Mouse (Mus musculus) heart, embryonic 13.5 days (tissue): ENCODE measurements around the gene Fgf9. TPM values are rescaled to one million over a fixed set of nuclear protein-coding genes. Genes with fewer than 3 reads are reported as not detected.

Experiments
- ATAC-seq: fragments of 200-750 bp; cut with Nextera tagmentation; 2 replicates; pipeline ENCODE4 v1.8.0; 2017; ENCODE audit warnings: moderate TSS enrichment; ENCODE audit not compliant: insufficient number of reproducible peaks, low FRiP score, low TSS enrichment; ENCODE audit errors: extremely low read depth
- H3K27ac ChIP-seq: fragments of 300-500 bp; sonication (generic); replicated peaks from 2 replicates; pipeline ENCODE4 v1.5.1; 2015; ENCODE audit warnings: moderate library complexity, mild to moderate bottlenecking, inconsistent platforms
- H3K27me3 ChIP-seq: fragments of 300-500 bp; sonication (generic); replicated peaks from 2 replicates; pipeline ENCODE4 v1.6.1; 2015; ENCODE audit warnings: mild to moderate bottlenecking, inconsistent platforms
- H3K36me3 ChIP-seq: fragments of 300-500 bp; sonication (generic); 2 replicates; pipeline ENCODE4 v1.6.1; 2015; ENCODE audit warnings: mild to moderate bottlenecking, inconsistent platforms
- H3K4me1 ChIP-seq: fragments of 300-500 bp; sonication (generic); 2 replicates; pipeline ENCODE4 v1.6.1; 2015; ENCODE audit warnings: inconsistent platforms
- H3K4me2 ChIP-seq: fragments of 300-500 bp; sonication (generic); 2 replicates; pipeline ENCODE4 v1.6.1; 2015; ENCODE audit warnings: inconsistent platforms, mild to moderate bottlenecking, moderate library complexity
- H3K4me3 ChIP-seq: fragments of 300-500 bp; sonication (generic); 2 replicates; pipeline ENCODE4 v1.5.1; 2015; ENCODE audit warnings: moderate library complexity, mild to moderate bottlenecking, inconsistent platforms
- H3K9ac ChIP-seq: fragments of 300-500 bp; sonication (generic); 2 replicates; pipeline ENCODE4 v1.6.1; 2015; ENCODE audit warnings: inconsistent platforms, mild to moderate bottlenecking, moderate library complexity
- H3K9me3 ChIP-seq: fragments of 300-500 bp; sonication (generic); 2 replicates; pipeline ENCODE4 v1.6.1; 2016; ENCODE audit warnings: inconsistent platforms
- WGBS: fragments of 180-500 bp; shearing (Covaris S2); methylation state at CpG from one replicate; pipeline ENCODE4 v1.1.7; 2015; ENCODE audit warnings: mixed read lengths; 5-methylcytosine and 5-hydroxymethylcytosine counted together
- polyA plus RNA-seq: library from polyadenylated mRNA; unstranded; fragments of >200 nt; fragmentation: Nextera tagmentation; extraction: Ambion mirVana; gene quantifications from 2 replicates; pipeline ENCODE4 v1.2.1, GENCODE M21; 2015

The Fgf9 gene
- polyA plus RNA-seq, 1 experiment from 2014 or later, result 7.6 TPM

DNA sequence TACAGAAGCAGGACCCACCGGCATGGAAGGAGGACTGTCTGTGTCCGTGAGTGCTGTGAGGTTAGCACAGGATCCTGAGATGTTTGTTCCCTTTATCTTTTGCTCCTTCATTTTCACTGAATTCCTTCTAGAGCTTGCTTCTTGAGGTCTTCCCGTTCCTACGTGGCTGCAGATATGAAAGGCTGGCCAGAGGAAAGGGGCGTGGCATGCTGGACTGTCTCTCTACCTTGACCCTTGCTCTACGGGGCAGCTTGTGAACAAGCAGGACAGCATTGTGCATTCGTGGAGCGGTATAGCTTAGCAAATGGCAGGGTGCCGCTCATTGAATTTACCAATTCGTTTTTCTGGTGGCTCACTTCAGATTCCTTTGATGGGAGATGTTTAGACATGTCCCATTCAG lies 21.0 kb downstream of the Fgf9 start:
- no peak overlapping the region for H3K9ac ChIP-seq
- 66% methylated on average over 10 of the region's 10 CpGs for WGBS
- no peak overlapping the region for H3K27ac ChIP-seq
- H3K4me1 ChIP-seq, result 0 out of 2 replicates have a peak, but pooled peaks cover 9% of the 10 kb centered on the region
- no peak overlapping the region for H3K4me2 ChIP-seq
- H3K9me3 ChIP-seq, result no peaks in the 10 kb centered on the region
- no peaks in the 10 kb centered on the region for H3K36me3 ChIP-seq
- no peak overlapping the region for H3K4me3 ChIP-seq
- no peak for ATAC-seq
- no peaks in the 10 kb centered on the region for H3K27me3 ChIP-seq

DNA sequence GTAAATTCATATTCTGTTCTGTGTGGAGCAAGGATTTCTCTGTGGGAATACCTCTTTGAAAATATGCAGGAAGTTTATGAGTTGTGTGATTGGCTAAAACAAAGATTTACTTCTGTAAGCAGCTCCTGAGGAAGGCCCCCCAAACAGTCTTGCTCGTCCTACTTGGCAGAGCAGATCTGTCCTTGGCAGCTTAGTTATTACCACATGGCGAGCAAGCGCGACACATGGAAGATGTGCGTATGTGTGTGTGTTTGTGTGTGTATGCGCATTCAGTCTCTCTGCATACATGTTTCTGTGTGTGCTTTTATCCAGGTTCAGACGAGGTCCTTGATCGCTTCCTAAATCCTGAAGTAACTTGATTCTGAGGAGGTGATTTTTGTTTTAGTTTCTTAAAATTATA lies 29.3 kb downstream of the Fgf9 start:
- Histone ChIP-seq H3K36me3 (no peaks in the 10 kb centered on the region), H3K27me3 (no peaks in the 10 kb centered on the region), H3K4me1 (peaks cover 13% of the 10 kb centered on the region; the same call in 1 of the 2 replicates), H3K4me2 (no peak overlapping the region), H3K9me3 (no peaks in the 10 kb centered on the region), H3K9ac (no peak overlapping the region), H3K27ac (no peak overlapping the region), H3K4me3 (no peak overlapping the region)
- WGBS, result 82% methylated on average over 8 of the region's 8 CpGs
- ATAC-seq, result no peak

DNA sequence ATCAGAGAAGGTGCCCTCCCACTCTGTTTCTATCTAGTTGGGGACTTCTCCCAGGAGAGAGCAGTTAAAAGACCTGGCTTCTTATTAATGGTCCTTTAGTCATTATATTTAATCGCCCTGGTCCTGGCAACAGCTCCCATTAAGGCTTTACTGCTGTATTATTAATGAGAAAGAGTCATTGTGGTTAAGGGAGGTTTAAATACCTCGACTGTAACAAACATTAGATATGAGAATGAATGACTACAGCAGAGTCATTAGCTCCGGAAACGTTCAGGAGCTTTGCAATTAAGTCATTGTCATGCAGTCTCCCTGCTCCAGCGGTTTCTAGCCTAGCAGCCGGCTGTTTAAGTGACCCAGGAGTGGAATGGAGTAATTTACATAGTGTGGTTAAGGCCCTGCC lies 31.0 kb downstream of the Fgf9 start:
- Histone ChIP-seq H3K9me3 (no peaks in the 10 kb centered on the region), H3K4me2 (no peak overlapping the region), H3K4me1 (peaks cover 10% of the 10 kb centered on the region; the same call in 1 of the 2 replicates), H3K9ac (no peak overlapping the region), H3K27me3 (no peaks in the 10 kb centered on the region), H3K4me3 (no peak overlapping the region), H3K36me3 (no peaks in the 10 kb centered on the region), H3K27ac (no peak overlapping the region)
- 38% methylated on average over 6 of the region's 6 CpGs for WGBS
- no peak for ATAC-seq

DNA sequence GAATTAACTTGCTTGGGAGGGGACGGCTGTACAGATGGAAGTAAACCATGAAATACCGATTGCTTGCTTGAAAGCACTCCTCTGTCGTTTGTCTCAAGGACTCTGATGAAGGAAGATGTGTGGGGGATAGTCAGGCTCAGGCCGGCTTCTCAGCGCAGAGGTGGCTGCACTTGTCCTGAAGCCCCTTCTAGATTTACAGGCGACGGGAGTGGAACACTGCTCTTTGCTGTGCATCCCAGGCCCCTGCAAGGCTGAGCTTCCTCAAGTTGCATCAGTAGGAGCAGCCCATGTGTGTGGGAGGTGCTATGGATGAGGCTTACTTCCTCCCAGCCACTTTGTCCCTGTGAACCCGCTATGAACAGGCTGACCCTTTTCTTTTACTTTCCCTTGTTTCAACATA lies 33.9 kb downstream of the Fgf9 start:
- Histone ChIP-seq H3K4me1 (0 out of 2 replicates have a peak, but pooled peaks cover 6% of the 10 kb centered on the region), H3K9ac (no peak overlapping the region), H3K27me3 (no peaks in the 10 kb centered on the region), H3K4me3 (no peak overlapping the region), H3K9me3 (no peaks in the 10 kb centered on the region), H3K36me3 (no peaks in the 10 kb centered on the region), H3K4me2 (no peak overlapping the region), H3K27ac (no peak overlapping the region)
- WGBS, result 66% methylated on average over 8 of the region's 8 CpGs
- ATAC-seq, result no peak

DNA sequence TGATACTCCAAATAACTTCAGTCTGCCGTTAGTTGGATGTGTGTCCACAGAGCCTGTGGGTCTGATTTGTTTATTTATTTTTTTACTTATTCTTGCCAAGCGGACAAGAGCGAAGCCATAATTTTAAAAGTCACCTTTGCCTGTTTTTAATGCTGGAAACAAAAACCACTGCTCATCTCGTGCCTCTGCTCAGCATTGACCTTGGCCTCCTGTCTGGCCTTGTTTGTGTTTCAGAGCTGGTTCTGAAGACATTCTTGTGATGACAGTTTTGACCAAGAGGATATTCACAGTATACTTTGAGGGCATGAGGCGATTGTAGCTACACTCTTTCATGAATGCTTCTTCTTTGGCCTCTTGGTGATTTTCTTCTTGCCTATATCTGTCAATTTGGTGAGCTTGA lies 35.2 kb downstream of the Fgf9 start:
- no peak overlapping the region for H3K4me2 ChIP-seq
- ATAC-seq, result no peak
- WGBS, result 76% methylated on average over 5 of the region's 5 CpGs
- H3K4me1 ChIP-seq, result 0 out of 2 replicates have a peak, but pooled peaks cover 6% of the 10 kb centered on the region
- no peaks in the 10 kb centered on the region for H3K9me3 ChIP-seq
- no peaks in the 10 kb centered on the region for H3K27me3 ChIP-seq
- H3K9ac ChIP-seq, result no peak overlapping the region
- 0 out of 2 replicates have a peak, but pooled peaks cover 3% of the 10 kb centered on the region for H3K36me3 ChIP-seq
- H3K27ac ChIP-seq, result no peak overlapping the region
- H3K4me3 ChIP-seq, result no peak overlapping the region

DNA sequence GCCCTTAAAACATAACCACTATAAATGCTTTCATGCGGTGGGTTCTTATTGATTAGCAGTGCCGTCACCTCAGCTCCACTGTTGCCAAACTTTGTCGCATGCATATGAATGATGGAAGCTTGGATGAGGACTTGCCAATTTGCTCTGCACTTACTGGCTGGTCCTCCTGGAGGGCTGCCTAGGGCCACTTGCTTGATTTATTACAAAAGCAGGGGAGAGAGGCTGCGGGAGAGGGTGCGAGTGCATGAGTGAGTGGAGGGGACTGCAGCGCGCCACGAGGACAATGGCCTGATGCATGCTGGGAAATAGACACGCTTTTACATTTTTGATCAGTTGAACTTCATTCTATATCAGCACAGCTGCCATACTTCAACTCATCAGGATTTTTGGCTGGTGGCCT lies 39.3 kb downstream of the Fgf9 start:
- no peaks in the 10 kb centered on the region for H3K9me3 ChIP-seq
- H3K9ac ChIP-seq, result no peak overlapping the region
- H3K4me1 ChIP-seq, result peaks cover 16% of the 10 kb centered on the region
- no peaks in the 10 kb centered on the region for H3K27me3 ChIP-seq
- no peak overlapping the region for H3K4me2 ChIP-seq
- no peak for ATAC-seq
- WGBS, result 77% methylated on average over 9 of the region's 9 CpGs
- no peak overlapping the region for H3K27ac ChIP-seq
- H3K36me3 ChIP-seq, result 0 out of 2 replicates have a peak, but pooled peaks cover 3% of the 10 kb centered on the region
- no peak overlapping the region for H3K4me3 ChIP-seq

DNA sequence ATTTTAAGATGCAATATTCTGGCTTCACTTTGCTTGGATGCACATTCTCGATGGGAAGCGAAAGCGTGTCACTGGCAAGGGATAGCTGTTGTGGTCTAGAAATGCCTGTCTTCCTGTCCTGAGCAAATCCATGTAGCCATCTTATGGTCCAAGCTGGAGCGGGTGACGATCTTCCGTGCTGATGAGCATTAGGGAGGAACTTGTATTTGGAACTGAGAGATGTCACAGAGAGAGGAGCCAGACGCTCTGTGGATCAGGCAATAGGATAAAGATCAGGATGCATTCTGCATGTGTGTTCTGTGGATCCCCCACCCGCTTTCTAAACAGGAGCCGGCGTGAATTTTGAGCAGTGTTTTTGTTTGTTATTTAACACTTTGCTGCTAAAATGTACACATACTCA lies 41.2 kb downstream of the Fgf9 start:
- 0 out of 2 replicates have a peak, but pooled peaks cover 3% of the 10 kb centered on the region for H3K36me3 ChIP-seq
- no peak for ATAC-seq
- H3K4me1 ChIP-seq, result peaks cover 9% of the 10 kb centered on the region
- H3K9me3 ChIP-seq, result no peaks in the 10 kb centered on the region
- 80% methylated on average over 10 of the region's 10 CpGs for WGBS
- no peak overlapping the region for H3K4me3 ChIP-seq
- H3K27ac ChIP-seq, result no peak overlapping the region
- H3K4me2 ChIP-seq, result no peak overlapping the region
- H3K9ac ChIP-seq, result no peak overlapping the region
- H3K27me3 ChIP-seq, result no peaks in the 10 kb centered on the region

DNA sequence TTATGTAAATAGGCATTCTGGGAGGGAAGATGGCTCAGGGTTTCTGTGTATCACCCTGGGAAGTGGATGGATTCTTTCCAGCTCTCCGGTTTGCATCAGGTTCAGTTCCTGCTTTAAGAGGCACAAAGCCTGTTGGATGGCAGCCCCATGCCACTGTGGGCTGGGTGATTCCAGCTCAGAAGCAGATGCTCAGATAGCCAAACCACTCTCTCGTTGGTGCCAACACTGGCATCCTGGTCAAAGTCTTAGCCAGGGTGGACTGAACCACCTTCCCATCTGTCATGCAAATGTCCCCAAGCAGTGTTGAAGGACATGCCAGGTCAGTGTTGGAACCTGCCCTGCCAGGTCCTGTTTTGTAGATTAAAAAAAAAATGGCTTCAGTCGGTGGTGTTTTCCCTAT lies 42.0 kb downstream of the Fgf9 start:
- no peak overlapping the region for H3K9ac ChIP-seq
- H3K4me3 ChIP-seq, result no peak overlapping the region
- no peaks in the 10 kb centered on the region for H3K27me3 ChIP-seq
- H3K36me3 ChIP-seq, result 0 out of 2 replicates have a peak, but pooled peaks cover 3% of the 10 kb centered on the region
- 71% methylated on average over 3 of the region's 3 CpGs for WGBS
- H3K9me3 ChIP-seq, result no peaks in the 10 kb centered on the region
- H3K27ac ChIP-seq, result no peak overlapping the region
- peaks cover 9% of the 10 kb centered on the region for H3K4me1 ChIP-seq
- H3K4me2 ChIP-seq, result no peak overlapping the region
- no peak for ATAC-seq

DNA sequence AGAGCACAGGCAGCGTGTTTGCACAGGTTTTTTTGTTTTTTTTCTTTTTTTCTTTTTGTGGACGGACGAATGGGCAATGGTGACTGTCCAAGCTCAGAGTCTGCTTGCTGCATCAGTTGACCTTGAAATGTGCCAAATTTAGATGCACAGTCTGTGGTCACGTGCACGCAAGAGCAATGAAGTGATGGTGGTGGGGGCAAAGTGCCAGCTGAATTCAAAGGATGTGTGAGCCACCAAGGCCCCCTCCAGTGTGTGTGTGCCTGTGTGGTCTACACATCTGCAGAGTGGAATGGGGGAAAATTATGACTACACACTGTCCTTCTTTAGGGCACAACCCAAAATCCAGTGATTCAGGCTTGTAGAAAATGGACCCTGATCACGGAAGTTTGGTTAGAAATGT lies 42.8 kb downstream of the Fgf9 start:
- Histone ChIP-seq H3K4me3 (no peak overlapping the region), H3K9ac (no peak overlapping the region), H3K4me1 (peaks cover 9% of the 10 kb centered on the region), H3K4me2 (peak overlapping the region; percentile 43), H3K27me3 (no peaks in the 10 kb centered on the region), H3K9me3 (no peaks in the 10 kb centered on the region), H3K27ac (peak overlapping the region; percentile 24; the same call in 1 of the 2 replicates), H3K36me3 (0 out of 2 replicates have a peak, but pooled peaks cover 3% of the 10 kb centered on the region)
- no peak for ATAC-seq
- WGBS, result 48% methylated on average over 6 of the region's 6 CpGs

DNA sequence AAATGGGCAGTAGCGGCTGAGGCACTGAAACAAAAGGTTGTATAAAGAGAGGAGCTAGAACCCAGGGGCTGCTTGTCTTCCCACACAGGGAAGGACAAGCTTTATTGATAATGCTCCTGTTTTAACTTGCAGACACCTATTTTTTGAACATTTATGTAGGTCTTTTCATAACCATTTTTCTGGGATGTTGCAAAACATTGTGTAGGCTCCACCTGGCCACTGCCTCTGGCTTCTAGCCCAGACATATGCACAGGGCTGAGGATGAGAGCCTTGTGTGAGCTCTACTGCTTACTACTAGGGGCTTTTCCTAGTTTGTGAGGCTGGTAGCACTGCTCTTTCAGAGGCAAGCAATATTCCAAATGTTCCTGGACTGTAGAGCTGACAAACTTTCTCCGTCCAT lies 43.8 kb downstream of the Fgf9 start:
- Histone ChIP-seq H3K4me1 (peaks cover 9% of the 10 kb centered on the region), H3K9ac (no peak overlapping the region), H3K4me2 (no peak overlapping the region), H3K36me3 (0 out of 2 replicates have a peak, but pooled peaks cover 3% of the 10 kb centered on the region), H3K27me3 (no peaks in the 10 kb centered on the region), H3K9me3 (no peaks in the 10 kb centered on the region), H3K27ac (no peak overlapping the region), H3K4me3 (no peak overlapping the region)
- no peak for ATAC-seq
- 84% methylated on average over 2 of the region's 2 CpGs for WGBS

DNA sequence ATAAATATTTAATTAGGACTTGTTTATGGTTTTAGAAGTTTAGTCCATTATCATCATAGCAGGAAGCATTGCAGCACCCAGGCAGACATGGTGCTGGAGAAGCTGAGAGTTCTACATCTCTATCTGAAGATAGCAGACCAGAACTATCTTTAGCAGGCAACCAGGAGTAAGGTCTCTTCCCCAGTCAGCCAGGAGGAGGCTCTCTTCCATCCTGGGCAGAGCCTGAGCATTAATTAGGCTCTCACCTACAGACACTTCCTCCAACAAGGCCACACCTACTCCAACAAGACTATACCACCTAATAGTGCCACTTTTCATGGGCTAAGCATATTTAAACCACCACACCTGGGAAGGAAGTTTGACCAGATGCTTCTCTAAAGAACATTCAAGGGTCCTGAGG lies 54.3 kb downstream of the Fgf9 start:
- Histone ChIP-seq H3K4me1 (no peaks in the 10 kb centered on the region), H3K9me3 (no peaks in the 10 kb centered on the region), H3K36me3 (no peaks in the 10 kb centered on the region), H3K27me3 (no peaks in the 10 kb centered on the region), H3K27ac (no peak overlapping the region), H3K4me2 (no peak overlapping the region), H3K4me3 (no peak overlapping the region), H3K9ac (no peak overlapping the region)
- no peak for ATAC-seq

DNA sequence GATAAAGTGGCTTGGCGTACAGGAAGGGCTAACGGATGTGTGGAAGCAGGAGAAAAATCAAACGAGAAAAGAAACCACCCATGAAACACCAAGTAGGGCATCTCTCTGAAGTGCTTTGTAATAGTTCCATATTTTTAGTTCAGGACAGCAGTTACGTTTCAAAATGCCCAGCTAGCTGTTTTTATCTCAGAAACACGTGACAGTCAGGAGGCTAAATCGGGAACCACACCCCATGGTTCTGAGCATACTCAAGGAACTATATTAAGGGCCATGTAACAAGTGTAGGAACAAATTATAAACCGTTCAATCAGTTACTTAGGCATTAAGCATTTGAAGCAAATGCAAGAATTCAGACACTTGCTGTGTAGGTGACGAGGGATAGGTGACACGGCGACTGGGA lies 56.2 kb downstream of the Fgf9 start:
- Histone ChIP-seq H3K27ac (no peak overlapping the region), H3K4me1 (no peaks in the 10 kb centered on the region), H3K27me3 (no peaks in the 10 kb centered on the region), H3K9me3 (no peaks in the 10 kb centered on the region), H3K4me2 (no peak overlapping the region), H3K4me3 (no peak overlapping the region), H3K9ac (no peak overlapping the region), H3K36me3 (no peaks in the 10 kb centered on the region)
- ATAC-seq, result no peak
- WGBS, result 60% methylated on average over 10 of the region's 10 CpGs
